Mouse (Mus musculus) stomach, postnatal 0 days (tissue): Measurements from ENCODE around the gene Gm38392. TPM values are rescaled to one million over a fixed set of nuclear protein-coding genes. Genes with fewer than 3 reads are reported as not detected.

Experiments
- ATAC-seq: fragments of 200-750 bp; cut with Nextera tagmentation; 2 replicates; pipeline ENCODE4 v1.8.0; 2017; ENCODE audit not compliant: low FRiP score, low TSS enrichment
- DNase-seq: peaks from one replicate; pipeline ENCODE4 v3.0.0-alpha.2; 2016; ENCODE audit warnings: low spot score
- H3K27ac ChIP-seq: fragments of 300-500 bp; sonication (generic); replicated peaks from 2 replicates; pipeline ENCODE4 v1.5.1; 2014; ENCODE audit warnings: mild to moderate bottlenecking, control low read depth
- H3K27me3 ChIP-seq: fragments of 300-500 bp; sonication (generic); 2 replicates; pipeline ENCODE4 v1.6.1; 2014; ENCODE audit warnings: low read length; ENCODE audit not compliant: control insufficient read depth, insufficient read depth
- H3K36me3 ChIP-seq: fragments of 300-500 bp; sonication (generic); 2 replicates; pipeline ENCODE4 v1.6.1; 2014; ENCODE audit warnings: low read length, mixed read lengths; ENCODE audit not compliant: control insufficient read depth, insufficient read depth
- H3K4me1 ChIP-seq: fragments of 300-500 bp; sonication (generic); replicated peaks from 2 replicates; pipeline ENCODE4 v1.6.1; 2014; ENCODE audit warnings: antibody characterized with exemption; ENCODE audit not compliant: control insufficient read depth, insufficient read depth
- H3K4me2 ChIP-seq: fragments of 300-500 bp; sonication (generic); replicated peaks from 2 replicates; pipeline ENCODE4 v1.6.1; 2014; ENCODE audit warnings: low read depth, mild to moderate bottlenecking, control low read depth, moderate library complexity
- H3K4me3 ChIP-seq: fragments of 300-500 bp; sonication (generic); 2 replicates; pipeline ENCODE4 v1.5.1; 2014; ENCODE audit warnings: low read depth, low read length, control low read depth
- H3K9ac ChIP-seq: fragments of 300-500 bp; sonication (generic); 2 replicates; pipeline ENCODE4 v1.6.1; 2014; ENCODE audit warnings: mild to moderate bottlenecking, low read length, control low read depth, mixed read lengths
- H3K9me3 ChIP-seq: fragments of 300-500 bp; sonication (generic); 2 replicates; pipeline ENCODE4 v1.6.1; 2016; ENCODE audit warnings: low read length; ENCODE audit not compliant: control insufficient read depth
- CTCF ChIP-seq: IDR thresholded peaks from 2 replicates; pipeline ENCODE4 v1.5.1; 2016; ENCODE audit warnings: antibody characterized with exemption, low read depth, mild to moderate bottlenecking, moderate library complexity
- EP300 ChIP-seq: optimal IDR thresholded peaks from 2 replicates; pipeline ENCODE3; 2016; ENCODE audit warnings: antibody characterized with exemption
- WGBS: fragments of 180-500 bp; shearing (Covaris S2); extraction: QIAGEN DNeasy Blood & Tissue Kit; methylation state at CpG from one replicate; pipeline ENCODE4 v1.1.7; 2014; 5-methylcytosine and 5-hydroxymethylcytosine counted together
- polyA plus RNA-seq: library from polyadenylated mRNA; unstranded; fragments of >200 nt; fragmentation: Nextera tagmentation; extraction: Ambion mirVana; gene quantifications from 2 replicates; pipeline ENCODE4 v1.2.1, GENCODE M21; 2015

The Gm38392 gene
- polyA plus RNA-seq, 1 experiment from 2014 or later: 2.0 TPM

DNA sequence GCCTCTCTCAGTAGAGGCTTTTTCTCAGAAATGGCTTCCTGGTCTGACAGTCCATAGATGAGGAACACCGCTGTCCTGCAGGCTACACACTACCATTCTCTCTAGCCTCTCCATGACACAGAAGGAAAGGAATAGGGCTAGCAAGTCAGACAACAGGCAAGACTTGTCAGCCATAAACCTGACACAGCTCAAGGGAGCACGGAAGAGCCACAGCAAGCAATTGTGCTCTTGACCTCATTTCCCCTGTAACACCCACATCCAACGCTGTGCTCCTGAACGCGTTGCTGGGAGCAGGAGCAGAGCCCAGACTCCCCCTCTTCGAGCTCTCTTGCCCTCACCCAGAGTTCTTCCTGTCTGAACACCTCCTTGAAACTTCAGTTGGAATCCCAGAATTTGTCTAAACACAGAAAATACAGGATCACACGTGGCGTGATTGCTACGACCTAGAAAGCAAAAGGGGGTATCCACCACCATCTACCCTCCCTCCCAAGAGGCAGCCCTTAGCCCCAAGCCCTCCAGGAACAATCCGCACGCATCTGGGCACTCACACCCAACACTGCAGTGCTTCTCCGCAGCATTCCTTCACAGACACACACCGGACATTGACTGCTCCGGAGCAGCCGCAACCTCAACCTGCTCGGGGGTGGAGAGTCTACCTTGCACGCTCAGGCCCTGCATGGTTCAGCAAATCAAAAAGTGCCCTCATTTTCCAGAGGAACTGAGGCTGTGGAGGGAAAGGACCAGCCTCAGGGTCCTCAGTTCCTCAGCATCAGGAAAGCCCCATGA lies 56.6 kb downstream of the Gm38392 start:
- DNase-seq: no peak
- ATAC-seq: no peak
- Histone ChIP-seq H3K9ac (no peak overlapping the region), H3K36me3 (no peaks in the 10 kb centered on the region), H3K4me3 (no peak overlapping the region), H3K9me3 (no peaks in the 10 kb centered on the region), H3K4me1 (no peaks in the 10 kb centered on the region), H3K27me3 (no peaks in the 10 kb centered on the region; the same call in 1 of the 2 replicates), H3K4me2 (no peak overlapping the region), H3K27ac (no peak overlapping the region)
- WGBS: 45% methylated on average over 17 of the region's 17 CpGs
- TF ChIP-seq CTCF (no peak), EP300 (no peak)

- DNase-seq: no peak
- 82% methylated on average over 6 of the region's 6 CpGs for WGBS
- Histone ChIP-seq H3K36me3 (no peaks in the 10 kb centered on the region), H3K4me2 (no peak overlapping the region), H3K4me1 (no peaks in the 10 kb centered on the region), H3K9me3 (no peaks in the 10 kb centered on the region), H3K4me3 (no peak overlapping the region), H3K27me3 (no peaks in the 10 kb centered on the region; the same call in 1 of the 2 replicates), H3K9ac (no peak overlapping the region), H3K27ac (no peak overlapping the region)
- TF ChIP-seq CTCF (no peak), EP300 (no peak)
- no peak for ATAC-seq
Measured at GRCm38 (mm10) chr3:88229526-88229925, 57.5 kb downstream of the Gm38392 start.

DNA sequence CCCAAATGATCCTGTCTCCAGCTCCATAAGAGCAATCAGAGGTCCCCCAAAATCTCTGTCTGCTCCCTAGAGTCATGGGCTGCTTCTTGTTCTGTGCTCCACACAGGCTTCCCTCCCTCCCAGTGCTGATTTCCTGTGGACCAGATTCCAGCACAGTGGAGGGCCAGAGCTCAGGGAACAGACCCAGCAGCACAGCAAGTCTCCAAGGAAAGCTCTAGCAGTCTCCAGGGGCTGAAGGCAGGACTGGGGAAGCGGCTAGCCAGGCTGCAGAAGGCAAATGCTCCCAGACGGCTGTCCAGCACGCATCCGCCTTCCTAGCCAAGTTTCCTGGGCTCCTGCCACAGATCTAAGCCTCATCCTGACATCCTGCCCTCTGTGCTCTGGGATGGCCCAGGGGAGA lies 58.1 kb downstream of the Gm38392 start:
- H3K36me3 ChIP-seq: no peaks in the 10 kb centered on the region
- no peak for TF ChIP-seq EP300
- TF ChIP-seq CTCF: no peak
- H3K4me3 ChIP-seq: no peak overlapping the region
- no peaks in the 10 kb centered on the region for H3K9me3 ChIP-seq
- DNase-seq: no peak
- H3K4me1 ChIP-seq: no peaks in the 10 kb centered on the region
- H3K27ac ChIP-seq: no peak overlapping the region
- WGBS: 53% methylated on average over 4 of the region's 4 CpGs
- ATAC-seq: no peak
- H3K9ac ChIP-seq: no peak overlapping the region
- H3K27me3 ChIP-seq: no peaks in the 10 kb centered on the region; the same call in 1 of the 2 replicates
- no peak overlapping the region for H3K4me2 ChIP-seq

GRCm38 (mm10) chr3:88227976-88228375 lies 59.0 kb downstream of the Gm38392 start:
- Histone ChIP-seq H3K4me2 (no peak overlapping the region), H3K27ac (no peak overlapping the region), H3K4me3 (no peak overlapping the region), H3K27me3 (no peaks in the 10 kb centered on the region; the same call in 1 of the 2 replicates), H3K9ac (no peak overlapping the region), H3K9me3 (no peaks in the 10 kb centered on the region), H3K4me1 (no peaks in the 10 kb centered on the region), H3K36me3 (no peaks in the 10 kb centered on the region)
- no peak for ATAC-seq
- DNase-seq: no peak
- TF ChIP-seq EP300 (no peak), CTCF (no peak)
- WGBS: 42% methylated on average over 6 of the region's 6 CpGs

- Histone ChIP-seq H3K9ac (no peak overlapping the region), H3K27me3 (no peaks in the 10 kb centered on the region; the same call in 1 of the 2 replicates), H3K4me3 (no peak overlapping the region), H3K4me2 (no peak overlapping the region), H3K27ac (no peak overlapping the region), H3K4me1 (no peaks in the 10 kb centered on the region), H3K9me3 (no peaks in the 10 kb centered on the region), H3K36me3 (no peaks in the 10 kb centered on the region)
- TF ChIP-seq EP300 (no peak), CTCF (no peak)
- DNase-seq (no peak), ATAC-seq (no peak)
- 32% methylated on average over 4 of the region's 4 CpGs for WGBS
Measured at GRCm38 (mm10) chr3:88227260-88227659, 59.8 kb downstream of the Gm38392 start.

DNA sequence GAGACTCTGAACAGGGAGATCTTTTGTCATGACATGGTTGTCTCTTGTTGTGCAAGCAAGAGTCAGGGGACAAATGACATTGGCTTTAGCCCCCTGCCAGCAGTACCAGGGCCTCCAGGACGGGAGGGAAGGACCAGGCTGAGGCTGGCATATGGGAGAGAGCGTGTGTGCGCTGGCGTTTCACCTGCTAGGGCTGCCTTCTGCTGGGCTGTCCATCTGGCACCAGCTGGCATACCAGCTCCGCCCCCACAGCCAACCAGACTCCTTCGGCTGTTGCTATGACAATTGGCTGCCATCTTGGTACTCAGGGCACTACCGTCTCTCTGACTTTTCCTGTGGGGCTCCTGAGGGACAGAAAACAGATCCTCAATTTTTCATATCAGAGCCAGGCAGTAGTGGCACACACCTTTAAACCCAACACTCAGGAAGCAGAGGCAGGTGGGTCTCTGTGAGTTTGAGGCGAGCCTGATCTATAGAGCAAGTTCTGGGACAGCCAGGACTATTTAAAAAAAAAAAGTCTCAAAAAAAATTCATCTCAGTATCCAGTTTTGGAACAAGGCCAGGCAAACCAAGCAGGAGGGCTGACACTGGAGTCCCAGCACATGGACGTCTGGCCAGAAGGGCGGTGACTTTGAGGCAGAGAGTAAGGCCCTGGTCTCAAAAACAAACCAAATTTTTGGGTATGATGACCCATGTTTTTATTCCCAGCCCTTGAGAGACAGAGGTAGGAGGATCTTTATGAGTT lies 60.7 kb downstream of the Gm38392 start:
- no peak for ATAC-seq
- H3K27me3 ChIP-seq: no peaks in the 10 kb centered on the region; the same call in 1 of the 2 replicates

More for the DNA sequence above, 60.7 kb downstream of the Gm38392 start:
- Histone ChIP-seq H3K9ac (no peak overlapping the region), H3K27ac (no peak overlapping the region), H3K4me2 (no peak overlapping the region), H3K36me3 (no peaks in the 10 kb centered on the region), H3K4me3 (no peak overlapping the region), H3K9me3 (no peaks in the 10 kb centered on the region), H3K4me1 (no peaks in the 10 kb centered on the region)
- no peak for DNase-seq
- WGBS: 88% methylated on average over 10 of the region's 10 CpGs
- no peak for TF ChIP-seq CTCF
- no peak for TF ChIP-seq EP300
